Mouse (Mus musculus): ENCODE results near the gene Nckipsd. TPM values are rescaled to one million over a fixed set of nuclear protein-coding genes. Genes with fewer than 3 reads are reported as not detected.

Nckipsd gene
- polyA plus RNA-seq (2015; fragmentation: Nextera tagmentation; extraction: Ambion mirVana), result 12.0 and 16.3 TPM in 2 replicates

DNA sequence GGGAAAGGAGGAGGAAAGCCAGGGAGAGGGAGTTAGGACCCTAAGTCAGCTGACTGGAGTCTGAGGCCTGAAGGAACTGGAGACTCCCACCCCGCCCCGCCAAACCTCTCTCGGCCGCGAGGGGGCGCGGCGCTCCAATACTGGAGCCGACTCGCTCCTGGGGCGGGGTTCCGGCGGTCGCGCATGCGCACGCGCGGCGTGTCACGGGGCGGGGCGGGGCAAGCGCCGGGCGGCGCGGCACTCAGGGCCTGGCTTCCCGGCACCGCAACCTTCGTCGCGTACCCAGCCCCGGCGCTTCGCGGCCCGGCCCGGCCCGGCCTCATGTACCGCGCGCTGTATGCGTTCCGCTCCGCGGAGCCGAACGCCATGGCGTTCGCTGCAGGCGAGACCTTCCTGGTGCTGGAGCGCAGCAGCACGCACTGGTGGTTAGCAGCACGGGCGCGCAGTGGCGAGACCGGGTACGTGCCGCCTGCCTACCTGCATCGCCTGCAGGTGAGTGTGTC is at the start of gene Nckipsd:
Gene Nckipsd (plus strand): TSS at position 206 of the 503 bp plus-strand sequence.
- peak; percentile 90 for ATAC-seq (replicated peaks; ENCODE audit: low FRiP score)
- H3K9ac ChIP-seq, result peak within 1 kb of the TSS; percentile 93
- H3K27me3 ChIP-seq, result no peaks in the 10 kb centered on the region
- peaks cover 21% of the 10 kb centered on the region for H3K4me1 ChIP-seq
- no peaks in the 10 kb centered on the region for H3K9me3 ChIP-seq (replicated peaks)
- H3K27ac ChIP-seq, result 0 out of 2 replicates have a peak within 1 kb of the TSS, but pooled peaks have one; percentile 58
- peaks cover 71% of the 10 kb centered on the region for H3K36me3 ChIP-seq
- peak within 1 kb of the TSS; percentile 88 for H3K4me3 ChIP-seq (replicated peaks)
- WGBS, result under 1% methylated on average over 62 of the region's 62 CpGs
- peak within 1 kb of the TSS; percentile 92 for H3K4me2 ChIP-seq

DNA sequence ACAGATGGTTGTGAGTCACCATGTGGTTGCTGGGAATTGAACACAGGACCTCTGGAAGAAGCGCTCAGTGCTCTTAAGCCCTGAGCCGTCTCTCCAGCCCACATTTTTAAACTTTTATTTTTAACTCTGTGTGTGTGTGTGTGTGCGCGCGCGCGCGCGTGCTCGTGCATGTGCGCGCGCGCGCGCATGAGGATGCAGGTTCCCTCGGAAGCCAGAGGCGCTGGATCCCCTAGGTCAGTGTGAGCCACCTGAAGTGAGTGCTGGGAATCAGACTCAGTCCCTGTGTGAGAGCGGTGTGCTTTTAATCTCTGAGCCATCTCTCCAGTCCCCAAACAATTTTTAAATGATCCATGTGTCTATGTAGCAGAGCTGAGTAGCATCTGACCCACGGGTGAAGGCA is 49.0 kb upstream of the Nckipsd start:
- H3K9me3 ChIP-seq (replicated peaks), result no peaks in the 10 kb centered on the region; the same call in 1 of the 2 replicates
- no peaks in the 10 kb centered on the region for H3K4me1 ChIP-seq
- no peak overlapping the region for H3K9ac ChIP-seq
- H3K4me3 ChIP-seq (replicated peaks), result no peak overlapping the region
- H3K27me3 ChIP-seq, result no peaks in the 10 kb centered on the region
- H3K27ac ChIP-seq, result no peak overlapping the region
- no peak overlapping the region for H3K4me2 ChIP-seq
- WGBS, result 98% methylated on average over 20 of the region's 20 CpGs
- ATAC-seq (replicated peaks; ENCODE audit: low FRiP score), result no peak
- H3K36me3 ChIP-seq, result no peaks in the 10 kb centered on the region

DNA sequence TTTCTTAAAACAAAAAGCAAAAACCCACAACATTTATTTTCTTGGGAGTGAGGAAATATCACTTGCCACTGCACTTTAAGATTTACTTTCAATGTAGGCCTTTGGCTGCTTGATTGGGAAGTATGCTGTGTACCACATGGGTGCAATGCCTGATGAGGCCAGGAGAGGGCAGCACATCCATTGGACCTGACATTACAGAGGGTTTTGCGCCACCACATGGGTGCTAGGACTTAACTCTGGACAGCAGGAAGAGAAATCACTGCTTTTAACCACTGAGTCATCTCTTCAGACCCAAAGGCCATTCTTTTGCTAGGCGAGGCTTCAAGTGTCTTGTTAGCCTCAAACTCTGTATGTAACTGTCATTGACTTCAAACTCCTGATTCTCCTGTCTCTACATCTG is 48.4 kb upstream of the Nckipsd start:
- no peak overlapping the region for H3K27ac ChIP-seq
- no peaks in the 10 kb centered on the region for H3K27me3 ChIP-seq
- H3K9me3 ChIP-seq (replicated peaks), result no peaks in the 10 kb centered on the region; the same call in 1 of the 2 replicates
- ATAC-seq (replicated peaks; ENCODE audit: low FRiP score), result no peak
- no peak overlapping the region for H3K9ac ChIP-seq
- 60% methylated on average over 2 of the region's 2 CpGs for WGBS
- H3K36me3 ChIP-seq, result no peaks in the 10 kb centered on the region
- H3K4me2 ChIP-seq, result no peak overlapping the region
- H3K4me3 ChIP-seq (replicated peaks), result no peak overlapping the region
- no peaks in the 10 kb centered on the region for H3K4me1 ChIP-seq

DNA sequence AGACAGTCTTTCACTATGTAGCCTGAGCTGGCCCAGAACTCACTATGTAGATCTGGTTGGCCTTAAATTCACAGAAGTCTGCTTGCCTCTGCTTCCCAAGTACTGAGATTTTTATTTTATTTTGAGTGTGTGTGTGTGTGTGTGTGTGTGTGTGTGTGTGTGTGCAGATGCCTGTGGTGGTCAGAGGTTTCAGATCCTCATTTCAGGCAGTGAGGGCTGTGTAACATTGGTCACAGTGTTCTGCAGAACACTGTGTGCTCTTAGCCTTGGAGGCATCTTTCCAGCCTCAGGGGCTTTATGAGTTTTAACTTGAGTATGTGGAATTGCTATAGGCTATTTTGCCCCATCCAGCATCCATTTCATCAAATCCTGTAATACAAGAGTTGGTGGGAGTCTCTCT is 46.6 kb upstream of the Nckipsd start:
- ATAC-seq (replicated peaks; ENCODE audit: low FRiP score), result no peak
- no peak overlapping the region for H3K4me3 ChIP-seq (replicated peaks)
- no peak overlapping the region for H3K4me2 ChIP-seq
- H3K27me3 ChIP-seq, result no peaks in the 10 kb centered on the region
- no peaks in the 10 kb centered on the region; the same call in 1 of the 2 replicates for H3K9me3 ChIP-seq (replicated peaks)
- H3K9ac ChIP-seq, result no peak overlapping the region
- no peaks in the 10 kb centered on the region for H3K4me1 ChIP-seq
- H3K36me3 ChIP-seq, result no peaks in the 10 kb centered on the region
- H3K27ac ChIP-seq, result no peak overlapping the region

DNA sequence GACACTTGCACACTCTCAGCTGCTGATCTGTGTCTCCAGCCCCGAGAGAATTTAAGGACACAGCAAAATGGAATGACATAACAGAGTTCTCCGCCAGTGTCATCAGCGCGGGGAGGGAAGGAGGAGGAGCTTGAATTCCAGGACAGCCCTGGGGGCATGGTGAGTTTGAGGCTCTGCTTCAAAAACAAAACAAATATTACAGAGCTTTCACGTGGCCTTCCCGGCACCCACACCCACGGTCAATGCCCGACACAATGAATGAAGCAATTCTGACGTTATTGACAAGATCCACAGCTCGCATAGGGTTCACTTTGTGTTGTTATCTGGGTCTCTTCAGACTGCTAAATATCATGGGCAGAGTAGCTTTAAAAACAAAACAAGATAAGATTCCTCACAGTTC is 43.2 kb upstream of the Nckipsd start:
- Histone ChIP-seq H3K27me3 (no peaks in the 10 kb centered on the region), H3K4me2 (no peak overlapping the region), H3K27ac (no peak overlapping the region), H3K9me3 (replicated peaks) (no peaks in the 10 kb centered on the region), H3K4me3 (replicated peaks) (no peak overlapping the region), H3K36me3 (no peaks in the 10 kb centered on the region), H3K9ac (no peak overlapping the region), H3K4me1 (no peaks in the 10 kb centered on the region)
- no peak for ATAC-seq (replicated peaks; ENCODE audit: low FRiP score)
- 72% methylated on average over 10 of the region's 10 CpGs for WGBS

DNA sequence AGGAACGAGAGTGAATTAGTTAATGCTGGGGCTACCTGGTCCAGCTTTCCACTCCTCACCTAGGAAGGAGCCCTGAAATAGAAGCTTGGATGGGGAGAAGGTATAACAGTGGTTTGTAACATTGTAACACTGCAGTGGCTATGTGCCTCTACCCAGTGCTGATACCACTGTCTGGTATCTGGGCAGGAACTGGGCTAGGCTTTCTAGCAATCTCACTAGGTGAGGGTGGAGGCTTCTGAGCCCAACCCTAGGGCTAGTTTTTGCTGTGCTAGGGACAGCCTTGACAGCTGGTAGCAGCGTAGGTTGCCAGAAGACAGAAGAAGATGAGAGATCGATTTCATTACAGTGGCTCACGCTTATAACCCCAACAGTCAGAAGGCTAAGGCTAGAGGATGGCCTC is 31.6 kb upstream of the Nckipsd start:
- no peak overlapping the region for H3K4me3 ChIP-seq (replicated peaks)
- H3K27me3 ChIP-seq, result no peaks in the 10 kb centered on the region
- no peaks in the 10 kb centered on the region for H3K36me3 ChIP-seq
- 0 out of 2 replicates have a peak, but pooled peaks cover 7% of the 10 kb centered on the region for H3K9me3 ChIP-seq (replicated peaks)
- no peak overlapping the region for H3K4me2 ChIP-seq
- no peak for ATAC-seq (replicated peaks; ENCODE audit: low FRiP score)
- no peak overlapping the region for H3K27ac ChIP-seq
- no peaks in the 10 kb centered on the region for H3K4me1 ChIP-seq
- no peak overlapping the region for H3K9ac ChIP-seq
- WGBS, result 77% methylated on average over 4 of the region's 4 CpGs

DNA sequence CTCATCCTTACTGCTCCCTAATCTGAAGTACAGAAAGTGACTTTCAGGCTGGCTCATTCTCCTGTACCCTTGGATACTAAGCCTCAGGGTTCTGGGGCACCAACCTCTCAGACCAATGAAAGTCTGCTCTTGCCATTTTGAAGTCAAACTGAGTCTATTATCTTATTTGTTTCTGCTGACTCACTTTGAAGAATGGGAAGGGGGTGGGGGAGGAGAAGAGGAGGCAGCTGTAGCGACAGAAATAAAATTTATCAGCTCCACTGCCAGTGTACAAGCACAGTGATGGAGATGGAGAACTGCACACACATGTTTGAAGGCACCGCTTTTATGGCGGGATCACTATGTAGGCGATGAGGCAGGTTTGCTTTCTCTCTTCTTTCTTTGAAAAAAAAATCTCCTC is 30.9 kb upstream of the Nckipsd start:
- WGBS, result 72% methylated on average over 4 of the region's 4 CpGs
- H3K27ac ChIP-seq, result no peak overlapping the region
- H3K4me3 ChIP-seq (replicated peaks), result no peak overlapping the region
- H3K36me3 ChIP-seq, result no peaks in the 10 kb centered on the region
- peaks cover 5% of the 10 kb centered on the region for H3K4me1 ChIP-seq
- no peaks in the 10 kb centered on the region for H3K27me3 ChIP-seq
- H3K9me3 ChIP-seq (replicated peaks), result 0 out of 2 replicates have a peak, but pooled peaks cover 6% of the 10 kb centered on the region
- no peak for ATAC-seq (replicated peaks; ENCODE audit: low FRiP score)
- H3K9ac ChIP-seq, result no peak overlapping the region
- H3K4me2 ChIP-seq, result no peak overlapping the region

DNA sequence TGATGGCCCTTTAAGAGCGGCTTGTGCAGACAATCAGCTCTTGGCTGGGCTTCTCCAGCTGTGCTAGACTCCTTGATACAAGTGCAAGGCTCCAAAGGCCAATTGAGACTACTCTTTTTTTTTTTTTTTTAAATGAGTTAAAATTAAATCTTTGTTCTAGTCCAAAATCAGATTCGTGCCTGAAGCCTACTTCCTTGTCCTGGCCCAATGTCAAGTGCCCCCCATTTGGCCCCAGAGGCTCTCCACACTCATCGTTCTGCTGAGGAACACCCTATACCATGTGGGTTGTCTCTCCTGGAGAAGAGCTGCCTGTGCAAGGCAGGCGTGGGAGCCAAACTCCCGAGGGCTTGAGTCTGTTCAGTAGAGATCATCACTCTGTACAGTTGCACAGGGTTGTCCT is 27.2 kb upstream of the Nckipsd start:
- Histone ChIP-seq H3K36me3 (peaks cover under 1% of the 10 kb centered on the region; the same call in 1 of the 2 replicates), H3K27me3 (no peaks in the 10 kb centered on the region), H3K27ac (no peak overlapping the region), H3K4me3 (replicated peaks) (no peak overlapping the region), H3K9me3 (replicated peaks) (no peaks in the 10 kb centered on the region), H3K9ac (no peak overlapping the region), H3K4me1 (peaks cover 27% of the 10 kb centered on the region), H3K4me2 (no peak overlapping the region)
- 59% methylated on average over 5 of the region's 5 CpGs for WGBS
- ATAC-seq (replicated peaks; ENCODE audit: low FRiP score), result no peak

DNA sequence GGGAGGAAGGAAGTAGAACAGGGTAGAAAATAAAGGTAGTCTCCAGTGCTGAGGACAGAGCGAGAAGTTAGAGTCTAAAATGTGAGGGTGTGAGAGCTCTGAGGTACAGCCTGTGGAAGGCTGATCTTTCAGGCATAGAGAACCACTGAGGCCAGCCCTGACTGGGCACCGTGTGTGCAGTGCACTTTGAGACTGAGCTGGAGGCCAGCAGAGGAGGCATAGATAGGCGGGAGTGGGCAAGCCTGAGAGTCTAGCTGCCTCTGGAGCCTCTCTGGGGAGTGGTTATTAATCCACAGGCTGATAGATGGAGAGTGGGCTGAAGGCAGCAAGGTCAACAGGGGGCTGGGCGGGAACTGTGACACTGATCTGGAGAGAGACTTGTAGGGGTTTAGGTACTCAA is 26.3 kb upstream of the Nckipsd start:
- H3K4me1 ChIP-seq, result peaks cover 34% of the 10 kb centered on the region
- ATAC-seq (replicated peaks; ENCODE audit: low FRiP score), result no peak
- no peak overlapping the region for H3K27ac ChIP-seq
- H3K9me3 ChIP-seq (replicated peaks), result no peaks in the 10 kb centered on the region
- H3K27me3 ChIP-seq, result no peaks in the 10 kb centered on the region
- H3K4me2 ChIP-seq, result no peak overlapping the region
- WGBS, result 41% methylated on average over 4 of the region's 4 CpGs
- H3K9ac ChIP-seq, result no peak overlapping the region
- peaks cover 7% of the 10 kb centered on the region; the same call in 1 of the 2 replicates for H3K36me3 ChIP-seq
- H3K4me3 ChIP-seq (replicated peaks), result no peak overlapping the region

DNA sequence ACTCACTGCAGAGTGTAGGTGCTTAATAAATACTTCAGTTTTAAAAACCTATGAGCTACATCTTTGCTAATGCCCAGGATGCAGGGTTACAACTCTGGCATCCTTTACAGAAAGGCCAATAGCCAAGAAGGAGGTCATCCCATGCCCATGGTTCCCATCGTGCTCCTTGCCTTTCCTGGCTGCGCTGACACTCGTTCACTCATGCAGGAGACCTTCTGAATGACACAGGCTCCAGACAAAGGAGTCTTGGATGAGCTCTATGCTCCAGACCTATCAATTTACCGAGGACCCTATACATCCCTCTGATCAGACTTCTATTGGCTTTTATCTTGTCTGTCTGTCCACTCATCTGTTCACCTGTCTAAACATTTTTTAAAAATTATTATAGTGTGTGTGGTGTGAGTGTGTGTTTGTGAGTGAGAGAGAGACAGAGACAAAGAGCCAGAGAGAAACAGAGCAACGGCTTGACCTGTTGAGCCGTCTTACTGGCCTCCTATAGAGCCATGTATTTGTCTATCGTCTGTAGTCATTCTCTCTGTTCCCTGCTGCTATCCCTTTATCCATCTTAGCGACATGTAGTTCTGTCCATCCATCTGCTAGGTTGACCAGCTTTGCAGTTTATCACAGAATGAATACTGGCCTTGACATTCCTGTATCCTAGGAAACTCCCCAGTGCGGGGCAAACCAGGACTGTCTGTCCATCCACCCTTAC is 25.2 kb upstream of the Nckipsd start:
- Histone ChIP-seq H3K9ac (peak overlapping the region; percentile 94), H3K27ac (peak overlapping the region; percentile 9; the same call in 1 of the 2 replicates)
- ATAC-seq (replicated peaks; ENCODE audit: low FRiP score), result no peak

DNA sequence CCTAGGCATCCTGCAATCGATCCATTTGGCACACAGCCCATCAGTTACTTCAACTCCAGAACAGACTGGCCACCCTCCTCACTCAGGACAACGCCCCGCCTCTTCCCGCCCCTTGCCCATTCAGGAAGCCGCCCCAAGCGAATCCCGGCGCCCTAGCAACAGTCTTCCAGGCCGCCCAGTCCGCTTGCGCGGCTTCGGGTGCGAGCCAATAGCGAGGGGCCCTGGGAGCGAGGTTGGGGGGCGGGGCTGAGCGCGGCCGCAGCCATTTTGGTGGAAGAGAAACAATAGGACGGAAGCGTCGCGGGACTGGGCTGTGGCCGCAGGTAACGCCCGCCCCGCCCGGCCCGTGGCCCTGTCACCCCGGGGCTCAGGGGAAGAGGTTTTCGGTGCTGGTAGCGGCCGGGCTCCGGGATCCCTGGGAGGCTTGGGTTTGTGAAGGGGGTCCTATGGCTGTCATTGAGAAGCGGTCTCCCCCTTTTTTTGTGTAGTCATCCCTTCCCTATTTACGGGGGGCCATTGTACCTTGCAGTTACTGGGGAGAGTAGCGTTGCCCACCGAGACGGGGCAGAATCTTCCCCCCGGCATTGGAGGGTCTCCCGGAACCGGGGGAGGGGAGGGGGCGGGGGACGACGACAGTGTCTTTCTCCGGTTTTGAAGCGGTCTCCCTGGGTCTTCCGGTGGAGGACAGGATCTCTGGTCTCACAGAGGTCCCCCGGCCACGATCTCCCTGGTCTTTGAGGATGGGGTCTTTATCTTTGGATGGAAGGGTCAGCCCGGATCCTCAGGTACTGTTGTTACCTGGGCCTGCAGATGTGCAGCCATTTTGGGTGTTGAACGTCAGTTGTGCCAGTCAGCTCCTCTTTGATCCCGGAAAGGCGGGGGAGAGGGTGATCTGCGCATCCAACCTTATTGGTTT is 24.4 kb upstream of the Nckipsd start, which contains the start of gene Ip6k2:
Gene Ip6k2 (plus strand): TSS at position 249 of the 916 bp plus-strand sequence.
- peaks cover 54% of the 10 kb centered on the region for H3K4me1 ChIP-seq
- peak within 1 kb of the TSS; percentile 94 for H3K9ac ChIP-seq
- ATAC-seq (replicated peaks; ENCODE audit: low FRiP score), result peak; percentile 99
- peak within 1 kb of the TSS; percentile 96 for H3K4me3 ChIP-seq (replicated peaks)
- H3K36me3 ChIP-seq, result peaks cover 14% of the 10 kb centered on the region
- H3K9me3 ChIP-seq (replicated peaks), result no peaks in the 10 kb centered on the region
- WGBS, result under 1% methylated on average over 55 of the region's 56 CpGs
- H3K4me2 ChIP-seq, result peak within 1 kb of the TSS; percentile 65
- no peaks in the 10 kb centered on the region for H3K27me3 ChIP-seq
- peak within 1 kb of the TSS; percentile 91 for H3K27ac ChIP-seq

More for the DNA sequence above, 25.2 kb upstream of the Nckipsd start:
- H3K36me3 ChIP-seq, result peaks cover 14% of the 10 kb centered on the region
- H3K9me3 ChIP-seq (replicated peaks), result no peaks in the 10 kb centered on the region
- H3K4me3 ChIP-seq (replicated peaks), result peak overlapping the region; percentile 96
- WGBS, result 28% methylated on average over 9 of the region's 9 CpGs
- H3K27me3 ChIP-seq, result no peaks in the 10 kb centered on the region
- H3K4me2 ChIP-seq, result peak overlapping the region; percentile 65
- peaks cover 45% of the 10 kb centered on the region for H3K4me1 ChIP-seq

DNA sequence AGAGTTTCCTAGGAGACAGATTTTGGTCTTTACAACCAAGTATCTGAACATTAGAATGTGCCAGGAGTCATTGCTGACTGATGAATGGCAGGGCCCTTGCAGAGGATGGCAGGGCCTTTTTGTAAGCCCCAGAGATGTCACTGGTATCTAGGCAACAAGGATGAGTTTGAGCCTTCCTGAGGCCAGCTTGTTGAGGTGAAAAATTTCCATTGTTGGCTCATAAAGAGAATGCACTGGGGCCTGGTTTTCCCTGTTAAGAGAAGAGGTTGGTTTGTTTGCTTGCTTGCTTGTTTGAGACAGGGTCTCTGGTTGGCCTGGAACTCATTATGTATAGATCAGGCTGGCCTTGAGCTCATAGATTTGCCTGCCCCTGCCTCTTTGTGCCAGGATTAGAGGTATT is 22.8 kb upstream of the Nckipsd start:
- no peaks in the 10 kb centered on the region for H3K27me3 ChIP-seq
- ATAC-seq (replicated peaks; ENCODE audit: low FRiP score), result no peak
- peak overlapping the region; percentile 96 for H3K4me3 ChIP-seq (replicated peaks)
- H3K27ac ChIP-seq, result no peak overlapping the region
- peak overlapping the region; percentile 65 for H3K4me2 ChIP-seq
- H3K4me1 ChIP-seq, result peaks cover 65% of the 10 kb centered on the region
- peaks cover 14% of the 10 kb centered on the region for H3K36me3 ChIP-seq
- H3K9me3 ChIP-seq (replicated peaks), result no peaks in the 10 kb centered on the region
- H3K9ac ChIP-seq, result peak overlapping the region; percentile 33

All from kidney, embryonic 15.5 days (tissue).